Mouse (Mus musculus): ENCODE data around the gene Bcar1.

Gene Bcar1

DNA sequence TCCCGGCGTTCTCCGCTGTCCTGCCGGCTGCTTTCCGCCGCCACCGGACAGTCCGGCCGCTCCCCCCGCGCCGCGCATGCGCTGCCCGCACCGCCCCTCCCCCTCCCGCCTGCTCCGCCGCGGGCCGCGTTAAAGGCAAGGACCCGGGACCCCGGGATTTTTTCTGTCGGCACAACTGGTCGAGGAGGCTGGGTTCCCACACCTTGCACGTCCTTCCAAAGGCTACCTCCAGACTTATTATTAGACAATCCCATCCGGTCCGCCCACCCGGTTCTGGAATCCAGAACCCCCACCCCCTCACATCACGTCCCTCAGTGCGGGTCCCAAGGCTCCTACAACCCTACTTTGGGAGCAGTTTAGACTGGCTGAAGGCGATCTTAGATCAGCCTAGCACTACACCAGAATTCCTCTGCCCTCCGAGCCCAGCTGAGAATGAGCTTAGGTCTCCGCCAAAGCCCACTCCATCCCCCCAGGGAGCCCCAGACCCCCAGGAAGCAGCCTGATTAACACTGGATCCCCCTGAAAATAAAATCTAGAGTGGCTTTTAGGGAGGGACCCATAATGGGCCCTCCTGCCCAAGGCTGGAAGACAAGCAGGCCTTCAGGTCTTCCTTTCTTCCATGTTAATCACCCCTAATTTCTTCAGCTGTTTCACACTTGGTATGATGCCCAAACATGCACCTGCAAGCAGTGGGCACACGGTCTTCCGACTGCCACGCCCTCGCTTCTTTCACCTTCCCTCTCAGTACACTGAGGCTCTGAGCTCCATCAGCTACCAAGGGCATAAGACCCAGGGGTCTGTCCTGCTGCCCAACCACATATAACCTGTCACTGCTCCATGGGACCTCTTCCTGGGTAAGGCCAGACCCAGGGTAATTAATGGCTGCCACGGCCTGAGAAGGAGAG, at the start of gene Bcar1:
Bcar1 (minus strand) TSS at position 18 of the 905 bp plus-strand sequence.
- peak; percentile 59 for DNase-seq (ENCODE audit: low read depth, low spot score)

DNA sequence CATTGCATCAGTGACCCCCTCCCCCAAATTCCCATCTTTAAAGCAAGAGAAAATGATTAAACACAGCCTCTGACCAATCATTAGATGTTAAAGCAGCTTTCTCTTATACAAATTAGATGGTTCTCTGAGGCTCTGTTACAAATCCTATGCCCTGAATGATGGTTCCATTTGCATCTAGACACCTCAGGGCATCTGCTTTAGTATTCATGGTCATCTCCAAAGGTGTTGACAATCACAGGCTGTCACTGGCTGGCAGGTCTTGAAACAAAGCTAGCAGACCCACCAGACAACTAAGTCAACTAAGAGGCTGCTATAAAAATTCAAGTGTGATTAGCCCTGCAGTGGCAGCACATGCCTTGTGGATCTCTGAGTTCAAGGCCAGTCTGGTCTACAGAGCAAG, 46.0 kb upstream of the Bcar1 start:
- DNase-seq (ENCODE audit: low read depth, low spot score), result no peak

DNA sequence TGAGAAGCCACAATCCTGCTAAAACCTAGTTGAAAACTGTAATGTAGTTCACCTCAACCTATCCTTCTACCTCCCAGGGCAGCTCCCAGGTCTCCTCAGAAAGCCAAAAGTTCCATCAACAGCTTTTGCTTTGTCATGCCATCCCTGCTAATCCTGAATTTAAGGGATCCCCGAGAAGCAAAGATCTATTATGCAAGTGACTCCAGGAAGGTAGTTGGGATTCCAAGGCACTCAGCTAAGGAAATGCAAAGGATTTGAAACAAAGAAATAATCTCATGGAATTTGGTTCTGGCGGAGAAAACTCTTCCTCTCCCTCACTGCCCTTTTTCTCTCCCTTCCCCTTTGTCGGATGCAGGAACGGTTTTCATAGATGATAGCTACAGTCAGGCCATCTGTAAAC, 45.6 kb upstream of the Bcar1 start:
- no peak for DNase-seq (ENCODE audit: low read depth, low spot score)

DNA sequence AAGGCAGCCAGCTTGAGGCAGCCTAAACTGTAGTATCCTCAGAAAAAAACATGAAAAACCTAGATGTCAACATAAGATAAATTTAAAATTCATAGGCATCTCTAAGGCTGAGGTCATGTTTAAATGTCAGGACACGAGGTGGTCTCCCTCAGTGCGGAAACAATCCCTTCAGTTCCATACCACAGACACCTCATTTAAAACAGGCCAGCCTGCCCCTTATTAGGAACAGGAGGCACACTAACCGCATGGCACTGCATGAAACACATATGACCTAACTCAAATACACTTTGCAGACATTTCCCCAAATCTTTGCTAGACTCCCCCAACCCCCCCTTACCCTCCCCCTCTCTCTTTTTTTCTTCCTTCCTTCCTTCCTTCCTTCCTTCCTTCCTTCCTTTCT, 44.9 kb upstream of the Bcar1 start:
- DNase-seq (ENCODE audit: low read depth, low spot score), result no peak

DNA sequence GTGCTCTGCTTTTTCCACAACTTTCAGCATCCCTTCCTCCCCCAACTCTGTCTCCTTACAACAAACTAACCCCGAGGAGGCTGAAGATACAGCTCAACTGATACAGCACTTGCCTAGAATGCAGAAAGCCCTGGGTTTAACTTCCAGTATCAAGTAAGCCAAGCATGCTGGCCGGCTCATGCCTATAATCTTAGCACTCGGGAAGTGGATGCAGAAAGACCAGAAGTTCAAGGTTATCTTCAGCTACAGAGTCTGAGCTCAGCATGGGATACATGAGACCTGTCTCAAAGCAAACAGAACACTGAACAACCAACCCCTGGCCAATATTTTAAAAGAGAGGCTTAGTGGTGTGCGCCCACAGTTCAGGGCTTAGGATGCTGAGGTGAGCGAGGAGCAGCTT, 44.5 kb upstream of the Bcar1 start:
- no peak for DNase-seq (ENCODE audit: low read depth, low spot score)

DNA sequence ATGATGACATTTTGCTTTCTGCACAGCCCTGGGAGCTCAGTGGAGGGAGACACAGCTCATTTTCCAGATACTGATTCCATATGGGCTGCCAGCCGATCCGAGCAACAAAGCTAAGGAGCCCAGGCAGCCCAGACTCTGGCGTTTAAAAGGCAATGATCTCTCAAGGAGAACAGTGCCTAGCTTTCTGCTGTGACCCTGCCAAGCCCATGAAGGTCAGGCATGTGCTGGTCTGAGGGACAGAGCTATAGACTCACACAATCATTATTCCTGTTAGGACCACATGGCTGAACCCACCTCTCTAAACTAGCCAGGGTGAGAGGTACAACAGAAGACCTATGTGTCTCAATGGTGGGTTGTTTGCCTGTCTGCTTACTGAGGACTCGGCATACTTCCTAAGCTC, 44.1 kb upstream of the Bcar1 start:
- DNase-seq (ENCODE audit: low read depth, low spot score), result no peak

DNA sequence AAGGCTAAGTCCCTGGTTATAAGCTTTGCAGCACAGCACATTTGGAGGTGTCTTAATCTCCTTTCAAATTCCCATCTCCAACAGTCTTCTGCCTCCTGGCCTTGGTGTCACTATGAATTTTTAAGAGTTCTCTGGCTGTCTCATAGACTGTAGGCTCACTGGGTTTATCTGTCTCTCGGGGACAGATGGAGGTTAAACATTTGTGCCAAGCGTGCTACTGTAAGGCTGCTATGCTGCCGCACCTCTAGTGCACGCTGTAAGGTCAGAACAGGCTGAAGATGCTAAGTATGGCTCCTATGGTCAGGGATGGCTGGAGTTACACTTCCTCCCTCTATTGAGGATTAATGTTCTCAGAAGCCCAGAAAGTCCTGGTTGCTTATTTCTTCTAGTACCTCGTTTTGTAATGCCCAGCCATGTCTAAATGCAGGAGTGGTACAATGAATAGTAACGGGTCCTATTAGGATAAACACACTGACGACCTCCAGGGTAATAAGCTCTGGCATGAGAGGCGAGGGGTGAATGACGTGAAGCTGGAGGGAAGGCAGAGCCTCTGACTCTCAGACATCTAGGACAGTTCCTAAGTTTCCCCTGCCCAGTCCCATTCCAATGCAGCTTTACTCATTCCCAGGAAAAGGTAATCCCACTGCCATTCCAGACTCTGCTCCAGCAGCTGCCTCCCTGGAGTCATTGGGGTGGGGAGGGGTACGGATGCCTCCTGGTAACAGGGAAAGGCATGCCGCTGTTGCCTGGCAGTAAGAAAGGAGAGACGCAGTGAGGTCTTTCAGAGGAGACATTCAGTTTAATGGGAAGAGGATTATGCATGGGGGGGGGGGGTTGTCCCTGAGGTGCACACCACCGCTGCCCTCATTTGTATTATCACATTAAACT, 43.3 kb upstream of the Bcar1 start:
- peak; percentile 50 for DNase-seq (ENCODE audit: low read depth, low spot score)

DNA sequence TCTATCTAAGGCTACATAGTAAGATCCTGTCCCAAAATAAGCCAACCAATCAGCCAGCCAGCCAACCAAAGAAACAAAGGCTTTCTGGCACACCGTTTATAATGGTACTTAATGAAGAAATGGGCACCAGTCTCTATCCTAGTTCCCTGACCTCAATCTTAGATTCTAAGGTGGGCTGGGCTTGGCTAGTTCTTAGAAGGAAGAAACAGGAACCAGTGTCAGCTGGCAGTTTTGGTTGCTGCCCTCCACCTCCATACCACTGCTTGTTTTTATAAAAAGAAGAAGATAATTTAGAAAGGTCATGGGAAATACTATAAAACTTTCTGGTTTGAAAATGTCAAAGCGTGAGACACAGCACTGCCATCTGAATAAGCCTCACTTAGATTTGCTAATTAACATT, 42.5 kb upstream of the Bcar1 start:
- DNase-seq (ENCODE audit: low read depth, low spot score), result no peak

DNA sequence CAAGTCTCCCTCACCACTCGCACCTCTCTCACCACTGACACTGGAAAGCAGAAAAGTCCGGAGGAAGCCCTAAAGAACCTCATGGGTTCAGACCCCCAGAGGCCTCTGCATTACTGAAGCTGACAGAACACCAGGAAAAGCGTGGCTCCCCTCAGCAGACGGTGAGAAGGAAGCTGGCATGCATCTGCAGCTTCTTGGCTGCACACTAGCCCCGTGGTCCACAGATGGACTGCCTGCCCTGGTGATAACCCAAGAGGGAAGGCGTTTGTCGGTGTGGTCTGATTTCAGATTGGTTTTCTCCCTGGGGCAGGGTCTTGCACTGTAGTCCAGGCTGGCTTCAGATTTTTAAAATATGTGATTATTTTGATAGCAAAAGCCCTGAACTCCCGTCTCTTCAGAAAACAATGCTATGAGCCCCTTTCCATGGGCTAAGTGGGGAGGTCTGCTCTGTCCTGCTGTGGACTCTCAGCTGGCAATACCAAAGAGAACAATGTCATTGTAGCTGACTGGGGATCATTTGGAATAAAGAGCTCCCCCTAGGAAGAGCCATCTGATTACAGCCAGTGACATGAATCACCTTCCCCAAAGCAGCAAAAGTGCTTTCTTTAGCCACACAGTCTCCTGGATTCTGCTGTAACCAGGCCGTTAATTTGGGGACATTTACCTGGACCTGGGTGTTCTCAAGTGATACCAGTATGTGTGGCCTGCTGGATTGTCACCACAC, 39.2 kb upstream of the Bcar1 start:
- no peak for DNase-seq (ENCODE audit: low read depth, low spot score)

DNA sequence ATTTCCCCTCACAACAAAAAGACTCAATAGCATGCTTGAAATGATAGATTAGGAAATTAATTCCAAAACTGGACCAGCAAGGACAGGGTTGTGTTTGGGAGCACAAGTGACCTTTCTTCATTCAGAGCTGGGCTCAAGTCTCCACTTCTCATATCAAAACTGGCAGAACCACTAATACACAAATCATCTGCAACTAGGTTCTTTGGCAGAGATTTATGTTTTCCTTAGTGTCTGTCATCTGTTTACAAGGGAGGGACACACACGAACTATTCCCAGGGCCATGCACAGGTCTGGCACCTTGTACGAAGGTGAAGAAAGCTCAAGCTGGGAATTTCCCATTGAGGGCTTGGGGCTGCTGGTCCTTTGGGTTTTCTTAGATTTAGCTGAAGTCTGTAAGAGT, 38.6 kb upstream of the Bcar1 start:
- no peak for DNase-seq (ENCODE audit: low read depth, low spot score)

DNA sequence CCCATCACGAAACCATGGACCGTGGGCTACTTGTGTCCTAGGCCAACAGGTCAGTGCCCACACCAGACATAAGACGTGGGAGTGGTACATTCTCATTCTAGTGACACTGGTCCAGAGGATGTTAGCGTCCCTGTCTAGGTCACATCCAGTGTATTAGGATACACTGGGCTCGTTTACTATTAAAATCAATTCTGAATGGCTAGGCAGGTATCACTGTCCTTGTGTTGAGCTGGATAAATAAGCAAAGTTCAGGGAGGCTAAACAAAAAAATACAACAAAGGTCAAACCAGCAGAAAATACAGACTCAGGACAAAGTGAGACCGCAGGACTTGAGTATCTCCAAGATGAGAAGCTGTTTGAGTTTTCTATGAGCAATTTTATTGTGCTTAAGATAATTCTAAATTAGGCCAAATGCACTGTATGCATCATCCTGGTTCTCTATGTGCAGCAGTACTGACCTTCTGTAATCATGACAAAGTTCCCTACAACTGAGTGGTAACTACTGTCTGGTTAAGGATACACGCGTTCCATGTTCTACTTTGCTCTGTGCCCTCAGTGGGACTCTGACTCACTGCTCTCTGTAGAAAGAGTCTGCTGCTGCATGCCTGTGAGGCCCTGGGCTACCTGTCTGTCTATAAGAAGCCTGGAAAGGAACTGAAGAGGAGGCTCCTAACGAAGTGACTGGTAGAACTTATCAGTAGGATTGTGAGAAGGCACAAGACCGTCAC, 37.3 kb upstream of the Bcar1 start:
- no peak for DNase-seq (ENCODE audit: low read depth, low spot score)

DNA sequence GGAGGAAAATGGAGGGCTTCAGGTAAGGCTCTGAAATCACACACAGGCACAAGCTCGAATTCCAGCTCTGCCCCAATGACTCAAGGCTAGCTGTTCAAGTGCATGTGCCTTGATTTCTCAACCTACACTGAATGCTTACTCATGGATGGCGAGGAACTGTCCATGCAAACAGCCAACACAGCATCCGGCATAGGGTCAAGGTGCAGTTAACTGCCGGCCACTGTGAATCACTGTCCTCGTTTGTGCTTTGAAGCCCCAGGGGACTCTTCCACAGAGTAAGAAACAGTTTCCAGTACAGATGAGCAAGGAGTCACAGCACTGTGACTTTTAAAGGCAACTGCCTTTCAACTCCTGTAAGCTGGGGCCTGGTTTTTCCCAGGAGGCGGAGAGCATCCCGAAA, 36.1 kb upstream of the Bcar1 start:
- no peak for DNase-seq (ENCODE audit: low read depth, low spot score)

DNA sequence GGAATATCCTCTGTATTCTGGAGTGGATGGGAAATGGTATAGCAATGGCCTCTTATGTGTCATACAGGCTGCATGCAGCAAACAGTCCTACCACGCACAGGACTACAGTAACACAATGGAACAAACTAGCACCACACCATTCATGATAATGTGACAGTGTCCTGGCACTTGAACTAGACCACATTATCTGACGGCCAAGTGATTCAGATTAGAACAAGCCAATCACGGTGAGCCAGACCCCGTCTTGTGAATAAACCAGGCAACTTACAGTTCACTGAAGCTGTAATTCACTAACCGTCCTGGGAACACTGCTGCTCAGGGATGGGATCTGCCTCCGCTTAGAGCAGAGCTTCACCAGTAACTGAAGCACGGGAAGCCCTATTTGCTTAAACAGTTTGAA, 35.2 kb upstream of the Bcar1 start:
- DNase-seq (ENCODE audit: low read depth, low spot score), result no peak

DNA sequence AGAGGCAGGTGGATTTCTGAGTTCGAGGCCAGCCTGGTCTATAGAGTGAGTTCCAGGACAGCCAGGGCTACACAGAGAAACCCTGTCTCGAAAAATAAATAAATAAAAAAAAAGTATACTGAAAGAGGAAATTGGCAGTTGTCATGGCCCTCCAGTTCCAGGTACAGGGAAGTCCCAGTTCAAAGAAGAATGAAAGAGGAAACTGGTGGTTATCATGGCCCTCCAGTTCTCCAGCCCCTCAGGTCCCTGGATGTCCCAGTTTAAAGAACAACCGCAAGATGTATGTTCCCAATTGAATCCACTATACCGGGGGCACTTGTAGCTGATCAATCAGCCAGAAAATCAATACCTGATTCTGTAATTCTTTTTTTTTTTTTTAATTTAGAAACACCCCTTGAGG, 32.9 kb upstream of the Bcar1 start:
- DNase-seq (ENCODE audit: low read depth, low spot score), result no peak

DNA sequence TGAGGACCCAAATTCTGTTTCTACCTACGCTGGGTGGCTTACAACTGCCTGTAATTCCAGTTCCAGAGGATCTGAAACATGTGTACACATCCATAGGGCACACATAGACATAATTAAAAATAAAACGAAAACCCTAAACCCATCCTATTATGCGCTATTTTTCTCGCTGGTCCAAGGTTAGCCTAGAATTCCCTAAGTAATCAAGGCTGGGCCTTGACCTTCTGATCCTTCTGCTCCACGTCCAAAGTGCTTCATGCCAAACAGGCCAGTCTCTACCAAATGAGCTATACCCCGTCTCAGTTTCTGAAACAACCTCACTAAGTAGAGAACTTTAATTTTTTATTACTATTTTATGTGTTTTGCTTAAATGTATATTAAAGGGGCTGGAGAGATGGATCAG, 32.2 kb upstream of the Bcar1 start:
- DNase-seq (ENCODE audit: low read depth, low spot score), result no peak

DNA sequence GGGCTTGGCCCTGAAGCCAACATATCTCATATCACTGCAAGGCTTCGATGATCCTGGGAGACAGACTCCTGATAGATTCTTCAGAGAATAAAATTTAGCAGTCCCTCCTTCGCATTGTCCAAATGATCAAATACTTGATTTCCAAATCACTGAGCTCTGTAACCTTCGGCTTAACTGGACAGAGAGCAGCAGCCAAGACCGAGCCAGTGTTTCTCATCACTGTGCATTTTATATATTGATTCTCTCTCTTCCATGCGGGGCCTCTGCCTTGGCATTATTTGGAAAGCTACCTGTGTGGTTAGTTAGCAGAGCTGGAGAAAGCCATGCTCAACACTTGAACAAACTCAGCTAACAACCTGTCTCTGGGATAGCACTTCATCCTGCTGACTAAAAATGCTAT, 29.9 kb upstream of the Bcar1 start:
- no peak for DNase-seq (ENCODE audit: low read depth, low spot score)

DNA sequence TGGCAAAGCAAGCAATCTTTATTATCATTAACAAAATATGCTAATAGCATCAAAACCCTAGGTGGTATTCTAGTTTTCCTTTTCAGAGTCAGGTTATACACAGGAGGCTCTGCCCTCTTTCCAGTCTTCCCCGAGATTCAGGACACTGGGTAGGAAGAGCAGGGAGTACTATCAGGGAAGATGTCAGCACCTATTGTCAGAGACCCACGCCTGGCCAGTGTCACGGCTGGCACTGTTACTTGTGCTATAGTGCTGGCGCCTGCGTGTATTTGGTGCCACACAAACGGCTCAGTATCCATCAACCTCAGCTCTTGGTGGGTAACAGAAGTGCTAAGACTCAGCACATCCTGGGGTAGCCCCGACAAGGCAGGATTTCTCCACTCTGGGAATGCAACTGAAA, 29.4 kb upstream of the Bcar1 start:
- DNase-seq (ENCODE audit: low read depth, low spot score), result no peak

DNA sequence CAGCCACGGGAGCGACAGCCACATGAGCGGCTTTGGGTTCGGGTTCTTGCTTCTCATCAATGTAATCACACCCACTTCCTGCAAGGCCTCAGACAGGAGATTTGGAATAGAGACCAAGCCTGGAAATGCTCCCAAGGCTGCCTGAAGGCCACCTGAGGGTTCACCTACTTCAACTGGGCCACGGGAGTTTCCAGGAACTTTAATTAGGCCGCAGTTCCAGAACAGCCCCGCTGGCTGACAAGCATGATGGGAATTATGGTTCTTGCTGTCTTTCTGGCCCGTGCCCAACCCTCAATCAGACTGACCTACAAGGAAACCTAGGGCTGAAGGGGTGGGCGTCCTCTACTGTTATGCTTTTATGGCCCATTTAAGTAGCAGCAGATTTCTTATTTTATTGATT, 28.5 kb upstream of the Bcar1 start:
- DNase-seq (ENCODE audit: low read depth, low spot score), result no peak

DNA sequence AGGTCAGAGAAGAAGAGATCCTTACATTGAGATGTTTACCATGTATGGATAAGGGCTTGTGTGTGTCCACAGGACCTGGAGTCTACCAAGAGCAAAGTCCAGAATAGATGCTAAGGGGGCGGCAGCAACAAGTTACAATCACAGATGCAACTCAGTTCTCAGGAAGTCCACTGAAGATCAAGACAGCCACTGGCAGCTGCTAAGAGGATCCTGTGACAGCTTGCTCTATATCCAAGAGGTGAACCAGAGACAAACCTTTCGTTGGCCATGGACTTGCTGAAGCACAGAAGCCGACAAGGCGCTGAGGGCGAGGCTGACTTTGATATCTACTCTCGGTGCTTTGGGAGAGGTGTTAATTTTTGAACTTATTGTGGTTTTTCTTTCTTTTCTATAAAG, 28.0 kb upstream of the Bcar1 start:
- no peak for DNase-seq (ENCODE audit: low read depth, low spot score)

DNA sequence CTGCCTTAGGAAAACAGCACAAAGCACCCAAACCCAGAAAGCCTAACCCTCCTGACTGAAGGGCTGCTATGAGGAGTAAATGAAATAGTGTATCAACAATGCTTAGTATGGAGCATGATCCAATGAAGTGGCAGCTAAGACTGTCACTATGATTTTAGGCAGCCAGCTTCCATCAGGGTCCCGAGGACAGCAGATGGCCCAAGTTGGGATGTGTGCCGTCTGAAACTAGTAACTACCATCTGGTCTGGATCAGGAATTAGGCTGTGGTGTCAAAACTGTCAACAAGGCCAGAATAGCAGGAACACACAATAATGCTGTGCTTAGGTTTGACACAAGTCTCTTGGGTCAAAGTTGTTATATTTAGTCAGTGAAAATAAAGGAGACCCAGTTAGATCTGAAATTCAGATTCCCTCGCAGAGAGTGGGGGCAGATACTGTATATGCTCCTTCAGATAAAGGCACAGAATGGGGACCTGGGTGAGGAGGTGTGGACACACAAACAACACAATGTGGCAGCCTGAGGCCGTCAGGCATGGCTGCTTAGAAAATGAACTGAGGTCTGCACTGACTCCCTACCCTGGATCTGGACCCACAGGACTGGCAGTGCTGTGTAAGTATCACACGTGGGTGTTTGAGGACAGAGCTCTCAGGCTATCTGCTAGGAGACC, 27.5 kb upstream of the Bcar1 start:
- DNase-seq (ENCODE audit: low read depth, low spot score), result no peak
